Mouse (Mus musculus) ES-Bruce4 (cell line): ENCODE results near the gene Trak2.

Source experiments
- CTCF ChIP-seq: IDR thresholded peaks from one replicate; pipeline ENCODE4 v1.8.1; 2011; ENCODE audit warnings: low read depth, low read length
- EP300 ChIP-seq: IDR thresholded peaks from 2 replicates; pipeline ENCODE4 v1.6.1; 2011; ENCODE audit warnings: low read depth, low read length; ENCODE audit not compliant: insufficient read depth
- POLR2A ChIP-seq: IDR thresholded peaks from one replicate; pipeline ENCODE4 v1.8.1; 2011; ENCODE audit warnings: low read length; ENCODE audit not compliant: insufficient read depth

DNA sequence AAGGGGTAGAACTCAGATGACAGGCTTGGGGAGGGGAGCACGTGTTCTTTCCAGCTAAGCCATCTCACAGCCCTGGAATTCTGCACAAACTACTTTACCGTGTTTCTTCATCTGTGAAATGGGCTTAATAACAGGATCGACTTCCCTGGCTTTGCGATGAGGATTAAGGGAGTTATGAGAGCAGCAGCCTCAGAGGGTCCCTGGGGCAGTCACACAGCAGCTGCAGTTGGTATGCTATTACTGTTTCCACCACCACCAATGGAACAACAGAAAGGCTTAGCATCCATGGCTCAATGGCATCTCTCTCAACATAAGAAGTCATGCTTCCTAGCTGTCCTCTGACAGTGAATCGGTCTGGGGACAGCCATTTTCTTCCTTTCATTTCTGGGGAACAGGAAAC lies 20.7 kb downstream of the Trak2 start:
- TF ChIP-seq CTCF = no peak
- no peak for TF ChIP-seq EP300
- no peak for TF ChIP-seq POLR2A
